Mouse (Mus musculus): ENCODE measurements around the gene D630045J12Rik. TPM values are rescaled to one million over a fixed set of nuclear protein-coding genes. Genes with fewer than 3 reads are reported as not detected.

The D630045J12Rik gene
- polyA plus RNA-seq, 1 experiment: 0.55 TPM

- Histone ChIP-seq H3K27ac (ENCODE audit: control insufficient read depth, insufficient read depth, low read depth, low read length, poor library complexity) (no peak overlapping the region), H3K4me1 (ENCODE audit: control insufficient read depth, insufficient read depth, low read length) (no peaks in the 10 kb centered on the region), H3K4me3 (replicated peaks; ENCODE audit: control insufficient read depth, low read depth, low read length) (no peak overlapping the region)
- WGBS: 77% methylated on average over 4 of the region's 4 CpGs
- TF ChIP-seq CTCF (IDR thresholded peaks at IDR 0.05; ENCODE audit: control insufficient read depth, insufficient read depth, low read length) (no peak), POLR2A (IDR thresholded peaks at IDR 0.05; ENCODE audit: borderline replicate concordance, control insufficient read depth, low read depth, low read length) (no peak)
Measured at GRCm38 (mm10) chr6:38131801-38132231, 122.0 kb downstream of the D630045J12Rik start.

GRCm38 (mm10) chr6:38129883-38130282 is 123.9 kb downstream of the D630045J12Rik start:
- Histone ChIP-seq H3K4me3 (replicated peaks; ENCODE audit: control insufficient read depth, low read depth, low read length) (no peak overlapping the region), H3K27ac (ENCODE audit: control insufficient read depth, insufficient read depth, low read depth, low read length, poor library complexity) (no peak overlapping the region), H3K4me1 (ENCODE audit: control insufficient read depth, insufficient read depth, low read length) (no peaks in the 10 kb centered on the region)
- TF ChIP-seq POLR2A (IDR thresholded peaks at IDR 0.05; ENCODE audit: borderline replicate concordance, control insufficient read depth, low read depth, low read length) (no peak), CTCF (IDR thresholded peaks at IDR 0.05; ENCODE audit: control insufficient read depth, insufficient read depth, low read length) (no peak)
- 90% methylated on average over 5 of the region's 5 CpGs for WGBS

- Histone ChIP-seq H3K4me1 (ENCODE audit: control insufficient read depth, insufficient read depth, low read length) (no peaks in the 10 kb centered on the region), H3K27ac (ENCODE audit: control insufficient read depth, insufficient read depth, low read depth, low read length, poor library complexity) (no peak overlapping the region), H3K4me3 (replicated peaks; ENCODE audit: control insufficient read depth, low read depth, low read length) (no peak overlapping the region)
- TF ChIP-seq POLR2A (IDR thresholded peaks at IDR 0.05; ENCODE audit: borderline replicate concordance, control insufficient read depth, low read depth, low read length) (no peak), CTCF (IDR thresholded peaks at IDR 0.05; ENCODE audit: control insufficient read depth, insufficient read depth, low read length) (no peak)
- 82% methylated on average over 14 of the region's 14 CpGs for WGBS
Measured at GRCm38 (mm10) chr6:38128115-38128514, 125.7 kb downstream of the D630045J12Rik start.

- no peak for TF ChIP-seq POLR2A (IDR thresholded peaks at IDR 0.05; ENCODE audit: borderline replicate concordance, control insufficient read depth, low read depth, low read length)
- H3K4me1 ChIP-seq (ENCODE audit: control insufficient read depth, insufficient read depth, low read length): no peaks in the 10 kb centered on the region
- no peak overlapping the region for H3K27ac ChIP-seq (ENCODE audit: control insufficient read depth, insufficient read depth, low read depth, low read length, poor library complexity)
- H3K4me3 ChIP-seq (replicated peaks; ENCODE audit: control insufficient read depth, low read depth, low read length): no peak overlapping the region
- 76% methylated on average over 3 of the region's 3 CpGs for WGBS
Measured at GRCm38 (mm10) chr6:38125462-38125861, 128.3 kb downstream of the D630045J12Rik start.

- Histone ChIP-seq H3K4me3 (replicated peaks; ENCODE audit: control insufficient read depth, low read depth, low read length) (no peak overlapping the region), H3K4me1 (ENCODE audit: control insufficient read depth, insufficient read depth, low read length) (no peaks in the 10 kb centered on the region), H3K27ac (ENCODE audit: control insufficient read depth, insufficient read depth, low read depth, low read length, poor library complexity) (no peak overlapping the region)
- TF ChIP-seq CTCF (IDR thresholded peaks at IDR 0.05; ENCODE audit: control insufficient read depth, insufficient read depth, low read length) (no peak), POLR2A (IDR thresholded peaks at IDR 0.05; ENCODE audit: borderline replicate concordance, control insufficient read depth, low read depth, low read length) (no peak)
- WGBS: 90% methylated on average over 5 of the region's 5 CpGs
Measured at GRCm38 (mm10) chr6:38124882-38125281, 128.9 kb downstream of the D630045J12Rik start.

GRCm38 (mm10) chr6:38124207-38124835 is 129.5 kb downstream of the D630045J12Rik start, which contains the start of gene Atp6v0a4:
TSS of gene Atp6v0a4 (minus strand) at chr6:38124586.
- no peak within 1 kb of the TSS for H3K4me3 ChIP-seq (replicated peaks; ENCODE audit: control insufficient read depth, low read depth, low read length)
- H3K27ac ChIP-seq (ENCODE audit: control insufficient read depth, insufficient read depth, low read depth, low read length, poor library complexity): no peak within 1 kb of the TSS
- no peaks in the 10 kb centered on the region for H3K4me1 ChIP-seq (ENCODE audit: control insufficient read depth, insufficient read depth, low read length)
- WGBS: 89% methylated on average over 7 of the region's 7 CpGs
- TF ChIP-seq POLR2A (IDR thresholded peaks at IDR 0.05; ENCODE audit: borderline replicate concordance, control insufficient read depth, low read depth, low read length) (no peak), CTCF (IDR thresholded peaks at IDR 0.05; ENCODE audit: control insufficient read depth, insufficient read depth, low read length) (no peak)

- H3K4me1 ChIP-seq (ENCODE audit: control insufficient read depth, insufficient read depth, low read length): no peaks in the 10 kb centered on the region
- 85% methylated on average over 18 of the region's 18 CpGs for WGBS
- H3K4me3 ChIP-seq (replicated peaks; ENCODE audit: control insufficient read depth, low read depth, low read length): no peak overlapping the region
- H3K27ac ChIP-seq (ENCODE audit: control insufficient read depth, insufficient read depth, low read depth, low read length, poor library complexity): no peak overlapping the region
- TF ChIP-seq CTCF (IDR thresholded peaks at IDR 0.05; ENCODE audit: control insufficient read depth, insufficient read depth, low read length): no peak
- no peak for TF ChIP-seq POLR2A (IDR thresholded peaks at IDR 0.05; ENCODE audit: borderline replicate concordance, control insufficient read depth, low read depth, low read length)
Measured at GRCm38 (mm10) chr6:38123471-38124206, 130.2 kb downstream of the D630045J12Rik start.

GRCm38 (mm10) chr6:38122791-38123190 is 131.0 kb downstream of the D630045J12Rik start:
- Histone ChIP-seq H3K27ac (ENCODE audit: control insufficient read depth, insufficient read depth, low read depth, low read length, poor library complexity) (no peak overlapping the region), H3K4me3 (replicated peaks; ENCODE audit: control insufficient read depth, low read depth, low read length) (no peak overlapping the region), H3K4me1 (ENCODE audit: control insufficient read depth, insufficient read depth, low read length) (no peaks in the 10 kb centered on the region)
- TF ChIP-seq CTCF (IDR thresholded peaks at IDR 0.05; ENCODE audit: control insufficient read depth, insufficient read depth, low read length) (no peak), POLR2A (IDR thresholded peaks at IDR 0.05; ENCODE audit: borderline replicate concordance, control insufficient read depth, low read depth, low read length) (no peak)
- WGBS: 80% methylated on average over 6 of the region's 6 CpGs
